Mouse (Mus musculus) adrenal gland, adult (tissue): ENCODE results near the gene B2m.

Experiments
- DNase-seq, 2 experiments: peaks; one replicate each; pipeline ENCODE4 v3.0.0; 2022 to 2023; ENCODE audit warnings: low spot score in 1 of 2; ENCODE audit not compliant: inconsistent age in 2 of 2

Gene B2m

GRCm38 (mm10) chr2:122149316-122149715 is 1.8 kb downstream of the B2m start:
- DNase-seq = peak in 1 of 2 experiments; percentile 68

DNA sequence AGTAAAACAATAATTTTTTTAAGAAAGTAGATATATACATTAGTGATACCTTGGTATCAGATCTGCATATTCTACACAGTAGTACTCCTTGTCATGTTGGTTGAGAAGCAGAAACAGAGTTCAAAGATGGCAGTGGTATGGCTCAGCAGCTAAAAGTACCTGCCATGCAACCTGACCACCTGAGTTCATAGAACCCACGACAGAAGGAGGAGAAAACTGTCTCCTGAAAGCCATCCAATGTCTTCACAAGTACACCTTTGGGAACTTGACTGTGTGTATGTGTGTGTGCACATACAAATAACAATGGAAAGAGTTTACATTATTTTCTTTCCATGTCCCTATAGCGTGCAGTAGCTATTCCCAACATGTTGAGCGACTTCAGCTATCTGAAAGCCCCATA is 2.2 kb downstream of the B2m start:
- DNase-seq = no peak

DNA sequence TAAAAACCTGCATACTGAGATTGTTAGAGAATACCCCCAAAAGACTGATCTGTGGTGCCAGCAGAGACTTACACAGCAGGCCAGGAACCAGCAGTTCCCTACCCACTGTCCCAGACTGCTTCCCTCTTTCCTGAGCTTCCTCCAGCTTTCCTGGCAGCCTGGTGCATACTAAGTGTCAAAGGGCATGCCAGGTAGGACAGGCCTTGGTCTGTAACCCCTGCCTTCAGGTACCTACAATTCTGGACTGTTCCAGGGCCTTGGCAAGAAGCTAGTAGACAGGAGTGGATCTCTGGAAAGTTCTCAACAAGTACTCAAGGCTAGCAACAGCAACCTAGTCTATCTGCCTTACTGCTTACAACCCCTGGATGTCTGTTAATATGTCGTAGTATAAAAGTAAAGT is 3.7 kb downstream of the B2m start:
- DNase-seq = no peak

DNA sequence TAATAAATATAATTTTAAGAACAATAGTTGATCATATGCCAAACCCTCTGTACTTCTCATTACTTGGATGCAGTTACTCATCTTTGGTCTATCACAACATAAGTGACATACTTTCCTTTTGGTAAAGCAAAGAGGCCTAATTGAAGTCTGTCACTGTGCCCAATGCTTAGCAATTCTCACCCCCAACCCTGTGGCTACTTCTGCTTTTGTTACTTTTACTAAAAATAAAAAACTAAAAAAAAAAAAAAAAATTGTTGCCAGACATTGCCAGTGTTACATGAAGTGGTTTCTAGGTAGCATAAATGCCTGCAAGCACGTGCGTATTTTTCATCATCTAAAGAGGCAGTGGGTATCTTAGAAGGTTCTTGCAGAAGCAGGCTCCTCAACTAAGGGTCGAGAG is 5.4 kb downstream of the B2m start:
- no peak for DNase-seq

DNA sequence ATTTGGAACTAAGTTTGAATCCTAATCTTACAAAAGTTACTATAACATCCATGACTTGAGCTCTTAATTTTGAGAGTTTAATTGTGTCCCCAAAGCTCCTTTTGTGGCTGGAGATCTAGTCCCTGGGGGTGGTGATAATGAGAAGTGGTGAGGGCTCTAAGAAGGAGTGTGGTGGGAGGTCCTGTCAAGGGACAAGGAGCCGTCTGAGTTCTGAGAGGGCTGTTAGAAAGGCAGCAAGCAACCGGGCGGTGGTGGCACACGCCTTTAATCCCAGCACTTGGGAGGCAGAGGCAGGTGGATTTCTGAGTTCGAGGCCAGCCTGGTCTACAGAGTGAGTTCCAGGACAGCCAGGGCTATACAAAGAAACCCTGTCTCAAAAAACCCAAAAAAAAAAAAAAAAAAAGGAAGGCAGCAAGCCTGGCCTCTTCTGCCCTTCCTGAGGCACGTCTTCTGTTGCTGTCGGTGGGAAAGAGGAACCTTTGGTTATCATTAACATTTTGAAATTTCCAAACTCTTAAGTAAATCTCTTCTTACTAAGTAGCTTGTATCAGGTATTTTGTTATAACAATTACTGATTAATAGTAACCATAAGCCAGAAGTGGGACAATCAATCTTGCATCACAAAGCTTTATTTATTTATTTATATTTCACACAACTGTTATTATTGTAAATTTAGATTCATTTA is 6.3 kb downstream of the B2m start:
- no peak for DNase-seq

DNA sequence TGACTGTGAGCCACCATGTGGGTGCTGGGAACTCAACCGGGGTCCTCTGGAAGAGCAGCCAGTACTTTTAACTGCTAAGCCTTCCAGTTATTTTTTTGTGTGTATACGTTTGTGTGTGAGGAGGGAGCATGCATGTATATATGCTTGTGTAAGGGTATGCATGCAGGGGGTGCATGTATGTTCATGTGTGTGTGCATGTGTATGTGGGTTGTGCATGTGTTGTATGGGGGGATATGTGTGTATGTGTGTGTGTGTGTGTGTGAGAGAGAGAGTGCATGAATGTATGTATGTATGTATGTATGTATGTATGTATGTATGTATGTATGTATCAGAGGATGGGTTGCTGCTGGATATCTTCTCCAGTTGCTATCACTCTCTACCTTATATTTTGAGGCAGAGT is 7.0 kb downstream of the B2m start:
- no peak for DNase-seq

- DNase-seq = no peak
Observed at GRCm38 (mm10) chr2:122155292-122155691, 7.8 kb downstream of the B2m start.

- DNase-seq = no peak
Observed at GRCm38 (mm10) chr2:122156051-122156700, 8.7 kb downstream of the B2m start.

- no peak for DNase-seq
Observed at GRCm38 (mm10) chr2:122157561-122157960, 10.1 kb downstream of the B2m start.

DNA sequence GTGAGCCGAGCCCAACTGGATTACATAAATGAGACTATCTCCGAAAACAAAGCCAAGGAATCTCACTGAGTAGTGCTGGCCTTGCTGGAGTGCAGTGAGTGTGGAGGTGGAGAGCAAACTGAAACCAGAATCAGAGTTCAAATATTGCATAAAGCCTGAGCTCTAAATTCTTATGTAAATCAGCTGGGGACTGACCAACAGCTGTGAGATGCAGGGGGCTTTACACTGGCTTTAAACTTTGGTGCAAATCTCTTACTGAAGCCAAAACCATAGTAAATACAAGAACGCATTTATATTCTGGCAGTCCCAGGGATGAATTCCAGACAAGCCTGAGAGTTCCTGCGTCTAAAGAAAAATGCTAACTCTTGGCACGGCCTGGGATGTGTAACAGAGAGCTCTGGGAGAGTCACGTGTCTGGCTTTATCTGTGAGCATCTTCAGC is 10.9 kb downstream of the B2m start:
- no peak for DNase-seq

GRCm38 (mm10) chr2:122159667-122160066 is 12.2 kb downstream of the B2m start:
- DNase-seq = no peak

DNA sequence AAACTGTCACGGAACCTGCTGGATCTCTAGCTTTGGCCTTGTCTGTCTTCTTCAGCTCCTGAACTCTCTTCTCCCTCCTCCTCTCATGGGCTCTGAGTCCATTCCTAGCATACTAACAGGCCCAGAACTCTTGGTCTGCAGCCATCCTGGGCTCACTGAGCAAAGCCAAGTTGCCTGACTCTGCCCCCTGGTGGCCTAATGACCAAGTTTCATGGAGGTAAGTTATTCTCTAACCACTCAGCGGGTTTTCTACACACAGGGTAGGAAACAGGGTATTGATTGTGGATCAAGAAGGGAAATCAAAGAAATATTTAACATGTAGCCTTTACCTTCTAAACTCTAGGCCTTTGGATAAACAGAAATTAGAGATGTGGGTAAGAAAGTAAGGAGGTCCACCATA is 13.2 kb downstream of the B2m start, which contains the start of gene Trim69:
Trim69 (plus strand) TSS at position 21 of the 400 bp plus-strand sequence.
- peak; percentile 78 to 94 for DNase-seq

GRCm38 (mm10) chr2:122161542-122161941 is 14.1 kb downstream of the B2m start:
- DNase-seq = no peak

DNA sequence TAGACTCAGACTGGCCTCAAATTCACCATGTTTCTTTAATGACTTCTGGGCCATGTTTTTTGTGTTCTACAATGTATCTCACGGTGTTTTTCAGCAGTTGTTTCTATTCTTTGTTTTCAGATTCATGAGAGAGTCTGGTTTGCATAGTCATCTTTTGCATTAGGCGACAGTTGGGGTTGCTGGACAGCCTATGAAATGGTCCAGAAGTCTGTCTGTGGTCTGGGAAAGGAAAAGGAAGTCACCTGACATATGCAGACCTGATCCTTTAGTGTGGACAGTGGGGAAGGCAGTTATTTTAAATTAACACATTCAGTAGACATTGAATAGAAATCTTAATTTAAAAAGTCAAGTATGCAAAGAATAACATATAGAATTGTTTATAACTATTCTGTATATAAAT is 15.0 kb downstream of the B2m start:
- DNase-seq = no peak

DNA sequence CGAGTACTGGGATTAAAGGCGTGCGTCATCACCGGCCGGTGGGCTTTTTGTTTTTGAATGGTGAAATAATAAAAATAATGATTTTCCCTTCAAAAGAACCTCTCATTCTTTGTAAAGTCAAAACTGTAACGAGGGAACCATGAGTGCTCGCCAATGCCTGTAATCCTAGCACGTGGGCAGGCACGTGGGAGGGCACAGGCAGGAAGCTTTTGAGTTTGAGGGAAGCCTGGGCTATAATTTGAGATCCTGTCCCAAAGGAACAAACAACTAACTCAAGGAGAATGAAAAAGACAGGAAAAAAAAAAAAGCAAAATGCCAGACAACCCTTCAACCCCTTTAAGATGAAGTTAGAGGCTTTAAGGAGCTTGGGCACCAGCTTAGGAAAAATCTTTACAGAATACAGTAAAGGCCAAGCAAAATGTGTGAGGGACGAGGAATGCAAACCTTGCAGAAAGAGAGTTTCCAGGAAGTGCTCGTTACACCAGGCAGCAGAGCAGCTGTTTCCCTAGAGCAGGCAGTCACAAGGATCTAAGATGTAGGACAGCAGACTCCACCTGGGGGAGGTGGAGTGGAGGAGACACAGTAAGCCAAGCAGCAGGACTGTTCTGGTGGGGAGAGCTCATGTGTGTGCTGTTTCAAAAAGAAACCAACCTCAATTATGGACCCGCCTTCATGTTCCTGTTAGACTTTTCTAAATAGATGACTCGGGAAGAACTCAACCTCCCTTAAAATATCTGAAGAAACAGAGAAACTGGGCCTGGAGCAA is 16.1 kb downstream of the B2m start:
- DNase-seq = no peak

GRCm38 (mm10) chr2:122164293-122164692 is 16.8 kb downstream of the B2m start:
- DNase-seq = no peak

- DNase-seq = no peak
Observed at GRCm38 (mm10) chr2:122171292-122171691, 23.8 kb downstream of the B2m start.

GRCm38 (mm10) chr2:122172188-122172587 is 24.7 kb downstream of the B2m start:
- no peak for DNase-seq

DNA sequence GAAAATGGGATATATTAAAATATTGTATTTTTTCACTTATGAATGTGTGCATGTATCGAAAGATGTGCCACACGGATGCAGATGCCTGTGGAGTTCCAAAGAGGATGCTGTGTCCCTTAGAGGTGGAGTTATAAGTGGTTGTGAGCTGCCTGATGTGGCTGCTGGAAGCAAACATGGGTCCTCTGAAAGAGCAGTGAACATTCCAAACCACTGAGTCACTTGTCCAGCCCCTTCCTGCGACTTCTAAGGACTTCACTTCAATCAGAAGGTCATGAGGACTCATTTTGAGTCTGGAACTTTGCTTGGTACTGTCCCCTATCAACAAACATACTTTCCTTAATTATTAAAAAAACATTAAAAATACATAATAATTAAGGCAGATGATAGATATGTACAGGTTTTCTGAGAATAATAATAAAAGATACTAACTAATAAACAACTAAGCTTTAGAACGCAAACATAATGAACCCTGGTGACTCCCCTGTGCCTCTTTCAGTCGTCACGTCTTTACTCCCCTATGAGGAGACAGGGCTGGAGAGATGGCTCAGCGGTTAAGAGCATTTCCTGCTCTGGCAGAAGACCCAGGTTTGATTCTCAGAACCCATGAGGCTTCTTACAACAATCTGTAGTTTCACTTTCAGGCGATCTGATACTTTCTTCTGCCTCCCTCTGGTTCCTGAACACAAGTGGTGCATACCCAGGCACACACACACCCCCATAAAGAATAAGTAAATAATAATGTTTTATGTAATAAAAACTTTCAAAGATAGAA is 32.8 kb downstream of the B2m start:
- no peak for DNase-seq

- DNase-seq = no peak
Observed at GRCm38 (mm10) chr2:122185086-122185485, 37.6 kb downstream of the B2m start.

GRCm38 (mm10) chr2:122186106-122186505 is 38.6 kb downstream of the B2m start, which contains the start of the genes Patl2 and Terb2:
Gene Patl2, minus strand, starts transcription at chr2:122186189.
Gene Terb2, plus strand, starts transcription at chr2:122186272.
- DNase-seq = no peak
